Mouse (Mus musculus): ENCODE data around the gene Nog.

Gene Nog

DNA sequence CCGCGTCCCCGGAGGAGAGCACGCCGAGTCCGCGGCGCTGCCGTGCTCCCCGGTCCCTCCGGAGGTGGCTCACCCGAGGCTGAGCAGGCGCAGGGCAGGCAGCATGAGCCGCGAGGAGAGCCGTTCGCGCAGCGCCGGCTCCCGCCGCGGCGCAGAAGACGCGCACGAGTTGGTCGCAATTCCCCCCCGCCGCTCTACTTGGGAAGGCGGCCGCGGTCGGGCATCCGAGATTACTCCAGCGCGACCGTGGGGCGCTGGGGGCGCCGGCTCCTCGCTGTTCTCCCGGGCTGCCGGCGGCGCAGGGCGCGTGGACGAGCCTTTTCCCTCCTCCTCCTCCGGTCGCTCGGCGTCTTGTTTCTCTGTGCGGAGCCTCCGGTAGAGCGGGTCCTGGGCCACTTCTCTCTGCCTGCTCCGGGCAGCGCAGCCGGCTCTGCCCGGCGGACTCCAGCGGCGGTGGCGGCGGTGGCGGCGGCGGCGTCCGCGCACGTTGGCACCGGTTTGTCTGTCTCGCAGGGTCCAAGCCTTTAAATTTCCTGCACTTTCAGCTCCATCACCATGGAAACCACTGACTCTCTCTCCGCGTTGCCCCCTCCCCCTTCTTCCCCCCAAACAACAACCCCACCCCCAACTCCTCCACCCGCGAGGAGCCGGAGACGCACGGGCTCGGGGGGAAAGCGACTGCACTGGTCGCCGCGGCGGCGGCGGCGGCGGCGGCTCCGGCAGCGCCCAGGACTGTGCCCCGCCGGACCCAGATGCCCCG lies at the start of gene Nog:
Nog (minus strand) TSS at position 277 of the 760 bp plus-strand sequence.
- no peak for DNase-seq (ENCODE audit: low spot score in 2 of 2)

DNA sequence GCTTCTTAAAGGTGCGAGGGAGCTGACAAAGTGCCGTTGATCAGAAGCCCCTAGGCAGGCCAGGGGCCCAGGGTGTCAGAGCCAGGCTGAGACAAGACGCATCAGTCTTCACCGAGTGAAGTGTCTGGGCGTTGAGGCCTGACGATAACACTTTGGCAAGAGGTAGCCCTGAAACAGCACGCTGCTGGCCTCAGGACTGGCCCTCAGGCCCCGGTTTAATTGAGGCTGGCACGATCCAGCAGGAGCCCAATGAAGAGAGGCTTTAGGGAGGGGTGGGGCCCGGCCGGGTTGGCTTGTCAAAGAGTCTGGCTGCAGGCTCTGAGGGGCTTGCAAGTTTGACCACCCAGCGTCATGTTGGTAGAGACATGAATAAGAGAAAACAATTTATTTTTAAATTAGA lies 38.1 kb upstream of the Nog start:
- no peak for DNase-seq (ENCODE audit: low spot score in 2 of 2)

DNA sequence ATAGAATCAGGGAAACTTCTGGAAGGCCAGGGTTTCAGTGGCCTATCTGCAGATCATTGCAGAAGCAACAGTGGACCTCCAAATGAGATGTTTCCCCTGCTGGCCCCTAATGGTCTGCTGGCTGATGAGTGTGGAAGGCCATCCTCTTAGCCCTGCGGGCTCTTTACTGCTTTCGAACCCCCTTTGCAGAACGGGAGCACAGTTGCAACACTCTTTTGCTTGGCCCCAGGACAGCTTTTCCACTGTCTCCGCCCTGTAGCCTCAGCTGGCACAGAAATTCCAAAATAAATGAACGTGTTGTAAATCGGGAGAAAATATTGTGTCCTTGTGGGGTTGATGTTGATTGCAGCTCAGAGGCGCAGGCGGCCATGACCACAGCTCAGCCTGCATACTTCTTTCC lies 37.7 kb upstream of the Nog start:
- DNase-seq (ENCODE audit: low spot score in 2 of 2), result no peak

DNA sequence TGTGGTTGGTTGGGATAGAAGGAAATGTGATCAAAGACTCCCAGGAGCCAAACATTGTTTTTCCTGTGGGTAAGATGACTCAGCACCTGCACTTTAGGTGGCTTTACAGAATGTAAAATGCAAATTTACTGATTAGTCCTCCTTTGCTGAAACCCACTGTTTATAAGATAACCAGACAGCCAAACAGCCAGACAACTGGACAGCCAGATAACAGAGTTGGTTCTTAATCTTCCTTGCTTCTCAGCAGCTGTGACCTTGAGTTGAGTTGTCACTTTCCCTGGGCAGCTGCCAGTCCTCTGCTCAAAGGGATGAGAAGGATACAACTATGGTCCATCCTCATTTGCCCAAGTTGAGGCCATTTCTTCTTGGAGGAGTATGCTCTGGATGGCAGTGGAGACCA lies 35.8 kb upstream of the Nog start:
- no peak for DNase-seq (ENCODE audit: low spot score in 2 of 2)

DNA sequence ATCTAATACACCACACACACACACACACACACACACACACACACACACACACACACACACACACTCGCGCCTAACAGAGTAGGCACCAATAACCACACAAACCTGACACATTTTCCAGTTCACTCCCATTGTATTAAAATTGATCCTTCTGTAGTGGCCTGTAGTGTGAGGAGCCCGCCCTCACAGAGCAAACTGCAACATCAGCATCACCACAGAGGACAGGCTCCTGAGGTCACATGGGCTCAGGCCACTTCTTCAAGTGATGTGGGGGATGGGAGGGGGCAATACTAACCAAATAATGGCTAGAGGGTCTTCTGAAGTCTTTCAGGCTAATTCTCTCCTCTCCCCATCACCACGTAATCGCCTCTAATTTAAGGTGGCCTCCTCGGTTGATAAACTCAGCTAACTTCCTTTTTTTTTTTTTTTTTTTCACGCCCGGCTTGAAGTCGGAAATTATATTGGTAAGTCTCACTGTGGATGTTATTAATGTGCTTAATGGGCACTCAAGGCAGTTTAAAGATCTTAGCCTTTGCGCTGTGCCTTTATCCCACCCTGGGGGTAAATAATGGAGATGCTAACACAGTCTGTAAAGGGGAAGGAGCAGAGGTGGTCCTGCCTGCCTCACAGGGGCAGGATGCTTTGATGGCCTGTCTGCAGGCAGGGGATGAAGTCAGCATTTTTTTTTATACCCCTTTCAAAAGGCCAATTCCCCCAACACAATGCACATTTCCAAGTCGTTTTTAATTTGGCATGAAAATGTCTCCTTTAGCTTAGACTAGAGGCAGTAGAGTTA lies 25.2 kb upstream of the Nog start:
- DNase-seq (ENCODE audit: low spot score in 2 of 2), result no peak

DNA sequence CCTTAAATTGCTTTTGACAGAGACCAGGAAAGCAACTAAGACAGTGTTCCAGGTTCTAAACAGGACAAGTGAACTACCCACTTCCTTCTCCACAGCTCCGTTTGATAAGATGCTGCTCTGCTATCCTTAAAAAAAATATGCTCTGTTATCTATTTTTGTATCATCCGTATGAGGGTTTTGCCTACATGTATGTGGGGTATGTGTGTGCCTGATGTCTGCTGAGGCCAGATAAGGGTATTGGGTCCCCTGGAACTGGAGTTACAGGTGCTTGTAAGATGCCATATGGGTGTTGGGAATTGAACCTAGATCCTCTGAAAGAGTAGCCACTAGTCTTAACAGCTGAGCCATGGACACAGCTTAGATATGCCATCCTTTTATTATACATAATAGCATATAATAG lies 19.6 kb upstream of the Nog start:
- no peak for DNase-seq (ENCODE audit: low spot score in 2 of 2)

DNA sequence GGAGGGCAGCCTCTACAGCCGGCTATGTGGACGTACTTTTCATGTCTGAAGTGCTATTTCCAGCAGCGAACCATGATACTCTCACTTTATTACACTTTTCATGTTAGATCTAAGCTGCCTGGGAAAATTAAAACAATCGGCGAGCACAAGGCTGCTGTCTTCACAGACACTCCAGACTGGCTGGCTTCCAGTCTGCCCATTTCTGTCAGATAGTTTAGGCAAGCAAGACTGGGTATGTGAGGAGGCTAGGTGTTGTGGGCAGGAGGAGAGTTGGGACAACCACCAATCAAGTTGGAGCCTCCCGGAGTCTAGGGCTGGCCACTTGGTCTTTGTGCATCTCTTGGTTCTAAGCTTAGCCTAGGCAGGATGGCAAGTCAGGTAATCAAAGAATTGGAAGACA lies 17.5 kb upstream of the Nog start:
- DNase-seq (ENCODE audit: low spot score in 2 of 2), result no peak

DNA sequence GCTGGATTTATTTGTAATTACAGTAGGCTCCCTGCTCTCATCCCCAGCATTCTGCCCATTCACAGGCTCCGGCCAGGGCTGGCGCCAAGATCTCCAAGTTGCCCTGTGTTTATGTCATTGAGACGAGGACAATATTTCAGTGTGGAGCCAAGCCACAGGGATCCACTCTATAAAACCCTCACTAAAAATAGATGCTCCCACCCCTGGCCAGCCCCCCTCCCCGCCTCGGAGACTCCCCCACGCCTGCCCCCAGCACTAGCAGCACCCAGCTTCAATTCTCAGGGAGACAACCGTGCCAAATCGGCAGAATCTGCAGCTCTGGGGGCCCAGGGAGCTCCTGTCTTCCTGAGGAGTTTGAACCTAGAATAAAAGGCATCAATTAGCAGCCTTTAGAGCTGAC lies 16.2 kb upstream of the Nog start:
- no peak for DNase-seq (ENCODE audit: low spot score in 2 of 2)

DNA sequence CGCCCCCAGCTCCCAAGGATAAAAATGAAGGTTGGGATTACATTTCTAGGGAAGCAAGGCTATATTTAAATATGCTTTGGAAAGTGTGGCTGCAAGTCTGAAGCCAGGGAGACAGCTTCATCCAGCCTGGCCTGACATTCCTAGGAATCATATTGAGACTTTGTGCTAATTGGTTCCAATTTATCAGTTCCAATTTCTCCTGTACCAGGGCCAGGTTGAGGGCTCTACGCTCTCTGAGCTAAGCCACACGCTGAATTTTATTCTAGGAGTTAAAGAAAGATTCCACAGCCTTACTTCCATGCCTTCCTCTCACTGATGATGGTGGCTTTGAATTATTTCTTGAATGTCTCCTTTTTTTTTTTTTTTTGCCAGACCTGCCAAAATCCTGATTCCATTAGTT lies 15.6 kb upstream of the Nog start:
- DNase-seq (ENCODE audit: low spot score in 2 of 2), result no peak

DNA sequence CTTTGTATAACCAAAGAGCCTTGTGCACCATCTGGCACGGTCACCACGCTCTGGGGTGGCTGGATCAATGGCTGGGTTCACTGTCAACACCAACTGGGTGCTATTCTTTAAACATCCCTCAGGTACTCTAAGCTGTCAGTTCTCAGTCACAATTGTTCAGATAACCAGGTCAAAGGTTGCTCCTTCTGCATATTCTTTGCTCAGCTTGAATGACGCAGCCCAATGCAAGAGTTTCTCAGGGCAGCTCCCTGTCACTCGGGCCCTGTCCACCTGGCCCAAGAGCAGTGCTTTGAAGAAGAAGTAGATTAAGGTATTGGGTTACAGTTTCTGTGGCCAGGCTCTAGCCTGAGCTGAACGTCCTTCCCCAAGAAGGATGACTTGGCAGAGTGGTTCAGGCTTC lies 12.2 kb upstream of the Nog start:
- no peak for DNase-seq (ENCODE audit: low spot score in 2 of 2)

DNA sequence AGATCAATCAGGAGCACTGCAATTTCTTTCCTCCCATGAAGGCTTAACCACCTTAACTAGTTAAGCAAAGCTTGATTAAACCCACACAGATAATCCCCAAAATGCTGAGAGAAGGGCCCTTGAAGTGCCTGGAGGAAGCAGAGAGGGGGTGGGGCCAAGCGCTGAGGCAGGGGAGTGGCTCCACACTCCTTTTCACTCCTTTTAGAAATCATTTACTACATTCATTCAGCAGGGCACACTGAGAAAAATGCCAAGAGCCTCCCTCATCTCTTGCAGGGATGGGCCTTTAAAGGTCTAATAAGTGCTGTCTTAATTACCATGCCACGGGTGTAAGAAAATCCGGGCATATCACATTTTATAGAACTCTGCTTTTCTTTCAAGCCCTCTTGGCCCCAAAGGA lies 10.2 kb upstream of the Nog start:
- DNase-seq (ENCODE audit: low spot score in 2 of 2), result no peak

DNA sequence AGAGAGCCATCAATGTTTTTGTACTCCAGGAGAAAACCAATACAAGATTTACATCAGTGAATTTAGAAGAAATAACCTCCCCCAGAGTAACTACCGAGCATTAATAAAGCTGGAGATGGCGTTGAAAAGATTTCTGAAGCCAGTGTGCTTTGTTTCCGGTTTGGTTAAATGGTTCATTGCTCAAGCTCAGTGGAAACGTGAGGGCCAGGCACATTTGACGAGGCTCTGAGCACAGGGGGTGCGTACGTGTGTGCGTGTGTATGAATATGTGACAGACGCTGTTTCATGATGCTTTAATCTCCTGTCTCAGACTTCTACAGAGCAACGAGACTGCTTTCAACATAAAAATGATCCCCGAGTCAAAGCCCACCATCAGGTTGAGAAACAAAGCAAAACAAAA lies 8.1 kb upstream of the Nog start:
- DNase-seq (ENCODE audit: low spot score in 2 of 2), result no peak

DNA sequence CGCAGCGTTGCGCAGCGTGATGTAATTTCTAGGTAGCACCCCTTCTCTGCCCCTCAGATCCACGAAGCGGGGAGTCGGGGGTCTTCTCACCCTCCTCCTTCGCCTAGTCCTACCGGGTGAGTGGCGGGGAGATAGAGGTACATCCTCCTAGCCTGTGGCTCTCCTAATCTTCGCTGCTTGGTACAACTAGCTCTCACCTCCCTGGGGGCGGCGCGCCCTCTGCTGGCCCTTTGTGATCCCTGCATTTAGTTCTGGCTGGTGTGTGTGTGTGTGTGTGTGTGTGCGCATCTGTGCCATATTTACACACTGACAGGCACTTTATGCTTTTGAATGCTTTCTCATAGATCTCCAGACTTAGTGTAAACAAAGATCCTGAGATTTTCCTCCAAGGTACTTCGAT lies 1.3 kb upstream of the Nog start:
- peak; percentile 52 to 68 for DNase-seq (ENCODE audit: low spot score in 2 of 2)

DNA sequence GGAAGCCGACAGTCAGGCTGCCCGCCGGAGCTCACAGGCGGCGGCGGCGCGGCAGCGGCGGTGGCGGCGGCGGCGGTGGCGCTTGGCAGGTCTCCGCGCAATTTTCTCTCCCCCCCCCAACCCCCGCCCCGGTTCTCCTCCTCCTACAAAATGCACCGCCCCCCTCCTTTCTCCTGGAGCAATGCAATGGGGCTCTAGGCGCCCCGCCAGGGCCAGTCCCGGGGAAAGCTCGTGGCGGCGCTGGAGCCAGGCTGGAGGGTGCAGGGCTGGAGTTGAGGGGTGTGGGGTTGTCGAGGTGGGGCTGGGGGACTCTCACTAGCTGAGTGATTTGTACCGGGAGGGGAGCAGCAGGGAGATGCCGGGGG lies 666 bp upstream of the Nog start:
- DNase-seq (ENCODE audit: low spot score in 2 of 2), result no peak

DNA sequence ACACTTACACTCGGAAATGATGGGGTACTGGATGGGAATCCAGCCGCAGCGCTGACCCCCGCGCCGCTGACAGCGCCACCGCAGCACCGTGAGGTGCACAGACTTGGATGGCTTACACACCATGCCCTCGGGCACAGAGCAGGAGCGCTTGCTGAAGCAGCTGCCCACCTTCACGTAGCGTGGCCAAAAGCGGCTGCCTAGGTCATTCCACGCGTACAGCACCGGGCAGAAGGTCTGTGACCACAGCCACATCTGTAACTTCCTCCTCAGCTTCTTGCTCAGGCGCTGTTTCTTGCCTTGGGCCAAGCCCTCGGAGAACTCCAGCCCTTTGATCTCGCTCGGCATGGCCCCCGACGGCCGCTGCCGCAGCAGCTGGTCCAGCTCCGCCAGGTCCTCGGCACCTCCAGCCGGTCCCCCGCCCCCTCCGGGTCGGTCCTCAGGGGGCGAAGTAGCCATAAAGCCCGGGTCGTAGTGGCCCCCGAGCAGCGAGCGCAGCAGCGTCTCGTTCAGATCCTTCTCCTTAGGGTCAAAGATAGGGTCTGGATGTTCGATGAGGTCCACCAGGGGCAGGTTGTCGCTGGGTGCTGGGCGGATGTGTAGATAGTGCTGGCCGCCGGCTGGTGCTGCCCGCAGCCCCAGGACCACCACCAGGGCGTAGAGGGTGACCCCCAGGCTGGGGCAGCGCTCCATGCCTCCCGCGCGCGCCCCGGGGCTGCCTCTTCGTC lies 639 bp downstream of the Nog start:
- no peak for DNase-seq (ENCODE audit: low spot score in 2 of 2)

DNA sequence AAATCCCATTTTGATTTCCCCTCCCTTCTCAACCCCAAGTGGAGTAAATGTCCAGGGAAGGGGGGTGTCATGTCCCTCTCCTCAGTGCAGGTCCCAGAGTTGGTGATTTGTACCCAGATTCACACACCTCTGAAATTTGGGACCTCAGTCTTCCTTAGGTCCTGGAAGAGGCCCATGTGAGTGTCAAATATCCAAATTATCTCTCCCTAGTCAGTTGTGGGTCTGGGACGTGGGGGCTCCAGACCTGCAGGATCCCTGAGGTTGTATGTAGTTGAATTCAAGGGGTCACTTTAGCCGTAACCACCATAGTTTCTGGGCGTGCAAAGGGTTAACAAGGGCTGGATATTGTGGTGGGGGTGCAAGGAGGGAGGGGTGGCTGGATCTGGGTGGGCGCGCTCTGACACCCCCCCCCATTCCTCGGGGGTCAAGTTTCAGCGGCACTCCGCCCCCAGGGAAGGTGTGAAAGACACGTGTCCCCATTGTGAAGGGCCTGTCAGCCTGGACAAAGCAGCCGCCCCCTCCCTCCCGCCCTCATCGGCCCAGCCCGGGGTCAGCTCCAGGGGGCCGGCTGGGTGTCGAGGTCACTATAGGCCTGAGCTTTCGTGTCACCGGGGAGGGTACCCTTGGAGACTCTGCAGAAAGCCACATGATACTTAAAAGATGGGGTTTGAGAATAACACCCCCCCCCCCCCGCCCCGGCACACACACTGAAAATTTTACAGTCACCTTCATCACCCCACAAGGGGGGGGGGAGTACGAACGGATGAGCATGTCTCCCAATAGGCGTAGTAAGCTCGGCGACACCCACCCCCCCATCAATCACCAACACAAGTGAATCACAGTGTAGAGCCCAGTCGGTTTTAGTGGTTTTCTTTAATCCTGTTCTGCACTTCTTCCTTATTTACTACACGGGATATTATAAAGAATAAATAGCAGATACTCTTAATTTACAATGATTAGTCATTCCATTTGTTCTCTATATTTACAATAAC lies 2.1 kb downstream of the Nog start:
- DNase-seq (ENCODE audit: low spot score in 2 of 2), result no peak

DNA sequence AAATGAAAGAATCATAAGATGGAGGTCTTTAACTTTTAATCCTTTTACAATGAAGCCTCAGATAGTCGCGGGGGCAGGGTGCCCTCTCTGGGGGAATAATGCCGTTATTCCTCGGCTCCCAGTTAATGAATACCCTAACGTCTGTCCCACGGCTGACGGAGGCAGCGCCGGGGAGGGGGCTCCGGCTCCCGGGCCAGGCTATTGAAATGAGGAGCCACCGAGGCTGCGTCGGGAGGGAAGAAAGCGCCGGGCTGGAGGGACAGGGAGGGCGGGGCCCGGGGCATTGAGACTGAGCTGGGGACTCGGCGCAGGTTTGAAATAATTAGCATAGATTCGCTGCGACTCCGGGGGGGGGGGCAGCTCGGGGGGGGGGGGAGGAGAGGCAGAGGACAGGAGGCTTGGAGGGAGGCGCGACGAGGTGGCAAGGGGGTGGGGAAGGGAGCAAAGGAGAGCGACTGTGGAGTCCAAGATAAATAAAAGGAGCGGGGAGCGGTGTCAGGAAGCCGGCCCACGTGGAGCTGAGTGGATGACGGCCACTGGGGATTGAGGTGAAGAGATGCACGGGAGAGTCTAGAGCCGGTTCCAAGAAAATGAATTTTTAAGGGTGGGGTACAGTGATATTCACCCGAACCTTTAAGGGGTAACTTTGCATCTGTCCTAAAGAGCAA lies 2.9 kb downstream of the Nog start:
- no peak for DNase-seq (ENCODE audit: low spot score in 2 of 2)

DNA sequence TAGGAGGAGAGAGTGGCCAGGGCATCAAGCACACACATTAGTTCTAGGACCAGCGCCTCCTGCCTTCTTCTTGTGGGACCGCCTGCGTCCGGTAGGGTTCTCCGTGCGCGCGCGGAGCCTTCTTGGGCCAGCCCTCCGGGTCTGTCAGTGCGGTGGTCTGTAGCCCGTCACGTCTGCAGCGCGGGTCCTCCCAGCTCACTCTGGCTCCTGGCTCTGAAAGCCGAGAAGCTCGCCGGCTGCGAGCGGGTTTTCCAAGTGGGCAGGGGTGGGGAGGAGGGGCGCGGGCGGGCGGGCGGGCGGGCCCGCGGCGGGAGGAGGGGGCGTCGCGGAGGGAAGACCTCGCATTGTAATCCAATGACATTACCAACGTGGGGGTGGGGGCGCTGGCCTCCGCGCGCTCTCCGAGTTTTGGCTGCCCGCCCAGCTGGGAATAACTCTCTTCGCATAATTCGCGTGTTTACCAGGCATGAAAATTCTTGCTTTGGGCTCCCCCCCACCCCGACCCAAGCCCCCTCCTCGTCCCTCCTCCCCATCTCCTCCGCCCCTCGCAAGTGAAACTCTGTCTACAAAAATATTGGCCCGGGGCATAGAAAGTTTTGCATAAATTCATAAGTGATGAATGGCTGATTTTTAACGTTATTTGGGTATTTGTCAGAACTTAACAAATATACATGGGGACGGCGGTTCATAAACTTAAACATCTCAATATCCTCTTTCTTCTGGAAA lies 3.7 kb downstream of the Nog start:
- DNase-seq (ENCODE audit: low spot score in 2 of 2), result no peak

DNA sequence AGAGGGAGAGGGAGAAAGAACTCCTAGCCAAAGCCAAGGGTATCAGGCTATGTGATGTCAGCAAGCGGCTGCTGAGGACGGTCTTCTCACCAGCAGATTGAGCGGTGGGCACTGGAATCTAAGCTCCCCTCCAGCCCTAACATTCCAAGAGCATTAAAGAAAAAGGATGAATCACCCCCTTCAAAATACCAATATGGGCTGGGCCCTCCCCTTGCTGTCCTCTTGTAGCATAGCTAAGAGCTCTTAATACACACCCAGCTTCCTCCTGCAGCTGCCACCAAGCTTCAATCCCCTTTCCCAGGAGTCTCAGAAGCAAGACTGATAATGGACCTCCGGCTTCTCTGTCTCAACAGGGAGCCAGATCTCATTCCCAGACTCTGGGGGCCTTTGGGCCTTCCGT lies 4.6 kb downstream of the Nog start:
- DNase-seq (ENCODE audit: low spot score in 2 of 2), result no peak

DNA sequence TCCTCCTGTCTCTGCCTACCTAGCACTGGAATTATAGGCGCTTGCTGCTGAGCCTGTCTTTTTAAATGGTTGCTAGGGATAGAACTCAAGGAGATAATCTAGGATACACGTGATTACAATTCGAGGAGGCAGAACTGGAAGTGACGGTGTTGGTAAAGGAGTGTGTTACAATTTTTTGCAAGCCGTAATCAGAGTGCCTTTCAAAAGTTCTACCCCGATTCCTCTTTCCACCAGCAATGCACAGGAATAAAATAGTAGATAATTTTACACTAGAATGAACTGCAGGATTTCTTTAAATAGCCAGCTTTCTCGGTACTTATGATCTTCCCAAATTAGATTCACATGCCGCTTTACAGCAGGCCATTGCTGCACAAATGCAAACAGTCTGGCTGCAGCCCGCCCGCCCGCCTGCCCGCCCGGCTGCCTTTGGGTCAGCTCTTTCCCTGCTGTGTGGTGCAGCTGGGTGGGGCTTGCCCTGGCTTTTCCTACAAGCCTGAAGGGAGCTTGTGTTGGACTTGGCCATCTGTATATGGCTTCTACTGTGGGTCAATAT lies 32.2 kb downstream of the Nog start:
- no peak for DNase-seq (ENCODE audit: low spot score in 2 of 2)

Data from spleen, postnatal 36 days (tissue).